Mouse (Mus musculus): ENCODE results near the gene Ubac1.

- TF ChIP-seq MAZ (IDR thresholded peaks at IDR 0.05; ENCODE audit: low read depth, low read length) (no peak), E2F4 (IDR thresholded peaks at IDR 0.05; ENCODE audit: borderline replicate concordance, low read depth, low read length) (no peak), MAFK (IDR thresholded peaks at IDR 0.05; ENCODE audit: borderline replicate concordance, low read depth, low read length) (no peak)
Measured at GRCm38 (mm10) chr2:26062742-26063427, 41.3 kb upstream of the Ubac1 start.

Measured in MEL (cell line).